Mouse (Mus musculus): ENCODE measurements around the gene Serpina3m. TPM values are rescaled to one million over a fixed set of nuclear protein-coding genes. Genes with fewer than 3 reads are reported as not detected.
A peak's percentile ranks its signal among the peaks of the same experiment; 100 is the strongest.
"Not testable (repeated sequence)": the region's sequence is repeated elsewhere in the genome, so short reads cannot be mapped to it uniquely, and the experiment has no call there.

The Serpina3m gene
- total and polyA plus RNA-seq, 3 experiments, result not detected

- H3K4me3 ChIP-seq (replicated peaks in 1 of 3; ENCODE audit: low read depth in 2 of 3, low read length in 2 of 3, poor library complexity in 1 of 3); in situ Hi-C loops (cut with MboI; ENCODE audit: low pct_ligation_motif_present, low pct_unique_long_range_greater_than_20kb, low sequenced_read_pairs); H3K9ac ChIP-seq (ENCODE audit: insufficient read depth, low read depth); H3K4me2 ChIP-seq (ENCODE audit: insufficient read depth, low read depth, poor library complexity, severe bottlenecking); H3K9me3 ChIP-seq (replicated peaks; ENCODE audit: low read length); H3K4me1 ChIP-seq (ENCODE audit: control insufficient read depth in 1 of 2, insufficient read depth in 2 of 2); H3K36me3 ChIP-seq (replicated peaks in 1 of 2; ENCODE audit: control insufficient read depth in 1 of 2, insufficient read depth in 1 of 2, low read length in 1 of 2); H3K27ac ChIP-seq (ENCODE audit: insufficient read depth, low read depth); H3K79me2 ChIP-seq (replicated peaks; ENCODE audit: control insufficient read depth, extremely low read depth, insufficient read depth, poor library complexity, severe bottlenecking); dilution Hi-C loops (cut with MboI; ENCODE audit: extremely low pct_ligation_motif_present, extremely low pct_unique_long_range_greater_than_20kb, low sequenced_read_pairs): not testable (repeated sequence)
- peak; percentile 39 for DNase-seq (ENCODE audit: extremely low read depth)
- peaks cover 44% of the 10 kb centered on the region for H3K27me3 ChIP-seq (replicated peaks)
- TF ChIP-seq RAD21 (IDR thresholded peaks at IDR 0.05; ENCODE audit: low read depth, low read length), result peak; percentile 37
- peak; percentile 59 for TF ChIP-seq SMC3 (IDR thresholded peaks at IDR 0.05; ENCODE audit: low read depth, low read length)
- peak; percentile 58 to 71 for TF ChIP-seq CTCF (conservative IDR thresholded peaks at IDR 0.05 in 1 of 2, IDR thresholded peaks at IDR 0.05 in 1 of 2; ENCODE audit: low read depth in 2 of 2, low read length in 2 of 2)
Observed at GRCm38 (mm10) chr12:104351812-104352211, 13.5 kb downstream of the Serpina3m start.

- Histone ChIP-seq H3K36me3 (replicated peaks in 1 of 2; ENCODE audit: control insufficient read depth in 1 of 2, insufficient read depth in 1 of 2, low read length in 1 of 2) (no peaks in the 10 kb centered on the region), H3K4me2 (ENCODE audit: insufficient read depth, low read depth, poor library complexity, severe bottlenecking) (no peak overlapping the region), H3K27ac (ENCODE audit: insufficient read depth, low read depth) (no peak overlapping the region), H3K4me1 (ENCODE audit: control insufficient read depth in 1 of 2, insufficient read depth in 2 of 2) (no peaks in the 10 kb centered on the region), H3K9me3 (replicated peaks; ENCODE audit: low read length) (no peaks in the 10 kb centered on the region), H3K79me2 (replicated peaks; ENCODE audit: control insufficient read depth, extremely low read depth, insufficient read depth, poor library complexity, severe bottlenecking) (no peaks in the 10 kb centered on the region), H3K27me3 (replicated peaks) (peaks cover 60% of the 10 kb centered on the region), H3K4me3 (replicated peaks in 1 of 3; ENCODE audit: low read depth in 2 of 3, low read length in 2 of 3, poor library complexity in 1 of 3) (no peak overlapping the region), H3K9ac (ENCODE audit: insufficient read depth, low read depth) (no peak overlapping the region)
- dilution Hi-C loops (cut with MboI; ENCODE audit: extremely low pct_ligation_motif_present, extremely low pct_unique_long_range_greater_than_20kb, low sequenced_read_pairs) (no loop called here), in situ Hi-C loops (cut with MboI; ENCODE audit: low pct_ligation_motif_present, low pct_unique_long_range_greater_than_20kb, low sequenced_read_pairs) (no loop called here)
- no peak for DNase-seq (ENCODE audit: extremely low read depth)
- TF ChIP-seq NELFE (IDR thresholded peaks at IDR 0.05; ENCODE audit: low read depth, low read length), result no peak
Observed at GRCm38 (mm10) chr12:104356006-104356405, 17.7 kb downstream of the Serpina3m start.

- H3K36me3 ChIP-seq (replicated peaks in 1 of 2; ENCODE audit: control insufficient read depth in 1 of 2, insufficient read depth in 1 of 2, low read length in 1 of 2), result no peaks in the 10 kb centered on the region
- in situ Hi-C loops (cut with MboI; ENCODE audit: low pct_ligation_motif_present, low pct_unique_long_range_greater_than_20kb, low sequenced_read_pairs), result no loop called here
- no peaks in the 10 kb centered on the region for H3K9me3 ChIP-seq (replicated peaks; ENCODE audit: low read length)
- H3K9ac ChIP-seq (ENCODE audit: insufficient read depth, low read depth), result no peak overlapping the region
- peaks cover 5% of the 10 kb centered on the region for H3K27me3 ChIP-seq (replicated peaks)
- dilution Hi-C loops (cut with MboI; ENCODE audit: extremely low pct_ligation_motif_present, extremely low pct_unique_long_range_greater_than_20kb, low sequenced_read_pairs), result no loop called here
- DNase-seq (ENCODE audit: extremely low read depth), result no peak
- no peak overlapping the region for H3K4me3 ChIP-seq (replicated peaks in 1 of 3; ENCODE audit: low read depth in 2 of 3, low read length in 2 of 3, poor library complexity in 1 of 3)
- H3K79me2 ChIP-seq (replicated peaks; ENCODE audit: control insufficient read depth, extremely low read depth, insufficient read depth, poor library complexity, severe bottlenecking), result no peaks in the 10 kb centered on the region
- no peak overlapping the region for H3K27ac ChIP-seq (ENCODE audit: insufficient read depth, low read depth)
- no peak for TF ChIP-seq ZNF384 (IDR thresholded peaks at IDR 0.05; ENCODE audit: low read depth, low read length)
- TF ChIP-seq CHD1 (IDR thresholded peaks at IDR 0.05; ENCODE audit: low read depth, low read length), result no peak
- no peak for TF ChIP-seq RCOR1 (conservative IDR thresholded peaks at IDR 0.05; ENCODE audit: low read depth, low read length)
- no peak for TF ChIP-seq MYC (IDR thresholded peaks at IDR 0.05; ENCODE audit: low read depth, low read length)
- no peak for TF ChIP-seq MAX (IDR thresholded peaks at IDR 0.05; ENCODE audit: low read length)
- TF ChIP-seq POLR2A (IDR thresholded peaks at IDR 0.05; ENCODE audit: low read depth, low read length), result no peak
- TF ChIP-seq USF2 (conservative IDR thresholded peaks at IDR 0.05; ENCODE audit: low read depth, low read length), result no peak
- no peak for TF ChIP-seq EP300 (IDR thresholded peaks at IDR 0.05; ENCODE audit: low read length)
- TF ChIP-seq JUN (IDR thresholded peaks at IDR 0.05; ENCODE audit: insufficient read depth, low read depth, low read length), result no peak
- no peak for TF ChIP-seq TCF12 (IDR thresholded peaks at IDR 0.05; ENCODE audit: low read depth, low read length)
- TF ChIP-seq ELF1 (IDR thresholded peaks at IDR 0.05; ENCODE audit: low read depth, low read length), result no peak
- TF ChIP-seq ZKSCAN1 (IDR thresholded peaks at IDR 0.05; ENCODE audit: borderline replicate concordance, low read depth, low read length), result no peak
- no peaks in the 10 kb centered on the region for H3K4me1 ChIP-seq (ENCODE audit: control insufficient read depth in 1 of 2, insufficient read depth in 2 of 2)
- no peak overlapping the region for H3K4me2 ChIP-seq (ENCODE audit: insufficient read depth, low read depth, poor library complexity, severe bottlenecking)
Observed at GRCm38 (mm10) chr12:104369986-104370385, 31.7 kb downstream of the Serpina3m start.

- in situ Hi-C loops (cut with MboI; ENCODE audit: low pct_ligation_motif_present, low pct_unique_long_range_greater_than_20kb, low sequenced_read_pairs); H3K9ac ChIP-seq (ENCODE audit: insufficient read depth, low read depth); dilution Hi-C loops (cut with MboI; ENCODE audit: extremely low pct_ligation_motif_present, extremely low pct_unique_long_range_greater_than_20kb, low sequenced_read_pairs): not testable (repeated sequence)
Observed at GRCm38 (mm10) chr12:104377179-104377578, 38.9 kb downstream of the Serpina3m start.

More at GRCm38 (mm10) chr12:104377179-104377578, 38.9 kb downstream of the Serpina3m start:
- DNase-seq (ENCODE audit: extremely low read depth); H3K9me3 ChIP-seq (replicated peaks; ENCODE audit: low read length); H3K27me3 ChIP-seq (replicated peaks); H3K4me1 ChIP-seq (ENCODE audit: control insufficient read depth in 1 of 2, insufficient read depth in 2 of 2); H3K79me2 ChIP-seq (replicated peaks; ENCODE audit: control insufficient read depth, extremely low read depth, insufficient read depth, poor library complexity, severe bottlenecking); H3K4me2 ChIP-seq (ENCODE audit: insufficient read depth, low read depth, poor library complexity, severe bottlenecking); H3K27ac ChIP-seq (ENCODE audit: insufficient read depth, low read depth); H3K36me3 ChIP-seq (replicated peaks in 1 of 2; ENCODE audit: control insufficient read depth in 1 of 2, insufficient read depth in 1 of 2, low read length in 1 of 2); H3K4me3 ChIP-seq (replicated peaks in 1 of 3; ENCODE audit: low read depth in 2 of 3, low read length in 2 of 3, poor library complexity in 1 of 3): not testable (repeated sequence)

Data from CH12.LX (cell line).